Mouse (Mus musculus) midbrain, embryonic 15.5 days (tissue): ENCODE results near the gene Fam117b. TPM values are rescaled to one million over a fixed set of nuclear protein-coding genes. Genes with fewer than 3 reads are reported as not detected.

Experiments
- ATAC-seq: fragments of 200-750 bp; cut with Nextera tagmentation; replicated peaks from 2 replicates; pipeline ENCODE4 v1.8.0; 2017; ENCODE audit warnings: moderate TSS enrichment
- H3K27ac ChIP-seq: fragments of 300-500 bp; sonication (generic); 2 replicates; pipeline ENCODE4 v1.5.1; 2015; ENCODE audit warnings: mild to moderate bottlenecking, inconsistent platforms
- H3K27me3 ChIP-seq: fragments of 300-500 bp; sonication (generic); replicated peaks from 2 replicates; pipeline ENCODE4 v1.6.1; 2015; ENCODE audit warnings: inconsistent platforms
- H3K36me3 ChIP-seq: fragments of 300-500 bp; sonication (generic); replicated peaks from 2 replicates; pipeline ENCODE4 v1.6.1; 2015; ENCODE audit warnings: inconsistent platforms
- H3K4me1 ChIP-seq: fragments of 300-500 bp; sonication (generic); 2 replicates; pipeline ENCODE4 v1.6.1; 2015; ENCODE audit warnings: inconsistent platforms
- H3K4me2 ChIP-seq: fragments of 300-500 bp; sonication (generic); 2 replicates; pipeline ENCODE4 v1.6.1; 2015; ENCODE audit warnings: inconsistent platforms, mild to moderate bottlenecking, moderate library complexity
- H3K4me3 ChIP-seq: fragments of 300-500 bp; sonication (generic); 2 replicates; pipeline ENCODE4 v1.5.1; 2015; ENCODE audit warnings: mild to moderate bottlenecking, inconsistent platforms
- H3K9ac ChIP-seq: fragments of 300-500 bp; sonication (generic); 2 replicates; pipeline ENCODE4 v1.6.1; 2015; ENCODE audit warnings: mild to moderate bottlenecking, inconsistent platforms
- H3K9me3 ChIP-seq: fragments of 300-500 bp; sonication (generic); 2 replicates; pipeline ENCODE4 v1.6.1; 2016; ENCODE audit warnings: inconsistent platforms
- WGBS: fragments of 180-500 bp; shearing (Covaris S2); methylation state at CpG from one replicate; pipeline ENCODE4 v1.1.7; 2015; ENCODE audit warnings: mixed read lengths; 5-methylcytosine and 5-hydroxymethylcytosine counted together
- polyA plus RNA-seq: library from polyadenylated mRNA; unstranded; fragments of >200 nt; fragmentation: Nextera tagmentation; extraction: Ambion mirVana; gene quantifications from 2 replicates; pipeline ENCODE4 v1.2.1, GENCODE M21; 2015

Fam117b gene
- polyA plus RNA-seq, 1 experiment from 2014 or later, result 48.2 TPM

DNA sequence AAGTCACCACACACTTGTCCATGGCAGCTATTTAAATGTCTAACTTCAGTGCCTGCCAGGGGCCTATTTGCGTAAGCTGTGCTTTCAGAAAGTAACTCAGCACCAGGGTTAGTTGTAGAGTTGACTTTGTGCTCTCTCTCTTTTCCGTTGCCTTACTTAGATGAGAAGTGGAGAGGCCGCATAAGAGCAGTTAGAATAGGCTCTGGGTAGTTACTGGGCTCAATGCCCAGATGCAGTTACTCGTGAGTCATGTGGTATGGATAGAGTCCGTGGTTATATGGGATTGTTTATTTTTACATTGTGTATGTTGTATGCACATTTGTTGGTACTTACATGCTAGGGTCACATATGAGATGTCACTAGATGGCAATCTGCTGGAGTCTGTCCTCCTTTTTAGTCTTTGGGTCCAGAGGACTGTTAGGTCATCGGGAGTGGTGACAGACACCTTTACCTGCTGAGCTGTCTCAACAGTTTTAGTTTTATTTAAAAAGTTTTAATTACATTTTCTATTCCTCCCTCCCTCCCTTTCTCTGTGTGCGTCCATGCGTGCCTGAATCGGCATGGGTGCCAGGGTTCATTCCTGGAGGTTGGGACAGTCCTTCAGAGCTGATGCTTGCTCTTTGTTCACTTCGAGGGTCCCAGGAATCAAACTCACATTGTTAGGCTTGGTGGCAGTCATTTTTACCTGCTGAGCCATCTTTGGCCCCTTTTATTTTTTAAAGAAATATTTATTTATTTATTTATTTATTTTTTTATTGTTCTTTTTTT lies 3.2 kb downstream of the Fam117b start:
- no peak overlapping the region for H3K27ac ChIP-seq

DNA sequence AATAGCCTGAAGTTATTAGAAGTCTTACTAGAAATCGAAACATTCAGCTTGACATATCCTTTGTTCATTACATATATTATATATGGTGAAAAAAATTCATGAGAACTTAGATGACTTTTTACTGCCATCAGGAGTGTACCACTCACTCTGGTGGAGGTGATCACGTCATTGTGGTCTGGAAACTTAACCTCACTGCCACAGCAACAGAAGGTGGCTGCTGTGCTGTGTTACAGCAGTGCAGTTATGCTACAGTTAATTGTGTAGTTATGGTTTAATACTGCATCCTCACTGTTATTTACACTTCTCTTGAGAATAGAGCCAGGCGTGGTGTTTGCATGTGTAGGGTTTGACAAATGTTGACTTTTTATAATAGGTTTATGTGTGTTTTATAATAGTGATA lies 4.6 kb downstream of the Fam117b start:
- Histone ChIP-seq H3K9ac (no peak overlapping the region), H3K27me3 (no peaks in the 10 kb centered on the region), H3K27ac (no peak overlapping the region), H3K9me3 (no peaks in the 10 kb centered on the region), H3K4me2 (no peak overlapping the region), H3K4me3 (no peak overlapping the region), H3K4me1 (peaks cover 33% of the 10 kb centered on the region), H3K36me3 (no peaks in the 10 kb centered on the region)
- ATAC-seq, result no peak
- 83% methylated on average over 3 of the region's 3 CpGs for WGBS

More for the DNA sequence above, 3.2 kb downstream of the Fam117b start:
- Histone ChIP-seq H3K9ac (no peak overlapping the region), H3K4me2 (peak overlapping the region; percentile 65), H3K4me3 (0 out of 2 replicates have a peak overlapping the region, but pooled peaks have one; percentile 1), H3K27me3 (no peaks in the 10 kb centered on the region), H3K9me3 (no peaks in the 10 kb centered on the region), H3K4me1 (peaks cover 33% of the 10 kb centered on the region), H3K36me3 (no peaks in the 10 kb centered on the region)
- no peak for ATAC-seq
- WGBS, result 66% methylated on average over 10 of the region's 10 CpGs

DNA sequence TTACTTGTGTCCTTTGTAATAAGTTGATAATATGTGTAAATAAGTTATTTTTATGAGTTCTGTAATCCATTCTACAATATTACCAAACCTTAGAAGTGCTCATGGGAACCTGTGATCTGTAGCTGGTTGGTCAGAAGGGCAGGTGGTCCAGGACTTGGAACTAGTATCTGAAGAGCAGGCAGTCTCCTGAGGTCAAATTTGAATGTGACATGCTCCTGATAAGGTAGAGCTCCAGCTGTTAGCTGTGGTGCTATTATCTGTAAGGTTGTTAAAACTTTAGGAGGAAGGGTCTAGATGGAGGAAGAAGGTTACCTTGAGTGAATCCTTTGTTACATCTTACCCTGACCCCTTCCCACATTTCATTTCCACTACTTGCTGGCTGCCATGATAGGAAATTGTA lies 5.3 kb downstream of the Fam117b start:
- ATAC-seq, result no peak
- H3K27ac ChIP-seq, result no peak overlapping the region

GRCm38 (mm10) chr1:59923201-59923600 lies 10.4 kb downstream of the Fam117b start:
- Histone ChIP-seq H3K27ac (no peak overlapping the region), H3K36me3 (no peaks in the 10 kb centered on the region), H3K4me1 (peaks cover 10% of the 10 kb centered on the region), H3K4me2 (no peak overlapping the region), H3K9ac (no peak overlapping the region), H3K4me3 (no peak overlapping the region), H3K27me3 (no peaks in the 10 kb centered on the region), H3K9me3 (no peaks in the 10 kb centered on the region)
- 86% methylated on average over 1 of the region's 1 CpGs for whole genome bisulfite sequencing
- no peak for ATAC-seq

More for the DNA sequence above, 5.3 kb downstream of the Fam117b start:
- Histone ChIP-seq H3K27me3 (no peaks in the 10 kb centered on the region), H3K4me1 (peaks cover 33% of the 10 kb centered on the region), H3K36me3 (no peaks in the 10 kb centered on the region), H3K4me2 (no peak overlapping the region), H3K4me3 (no peak overlapping the region), H3K9me3 (no peaks in the 10 kb centered on the region), H3K9ac (no peak overlapping the region)

DNA sequence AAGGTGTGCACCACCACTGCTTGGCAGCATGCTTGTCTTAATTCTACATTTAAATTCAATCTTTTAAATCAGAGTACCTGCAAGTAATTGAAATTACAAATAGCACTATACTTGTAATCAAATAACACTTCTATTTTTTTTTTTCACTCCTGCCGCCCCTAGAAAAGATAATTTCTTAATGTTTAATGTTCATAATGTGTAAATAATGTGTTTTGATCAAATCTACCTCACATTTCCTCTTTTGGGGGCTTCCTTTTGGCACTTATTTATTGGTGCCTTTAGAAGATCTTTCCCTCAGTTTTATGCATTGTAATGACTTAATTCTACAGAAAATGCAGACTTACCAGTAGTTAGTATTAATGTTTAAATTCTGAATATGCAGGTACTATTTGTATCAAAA lies 10.9 kb downstream of the Fam117b start:
- Histone ChIP-seq H3K27me3 (no peaks in the 10 kb centered on the region), H3K9me3 (no peaks in the 10 kb centered on the region), H3K4me3 (no peak overlapping the region), H3K36me3 (no peaks in the 10 kb centered on the region), H3K9ac (no peak overlapping the region), H3K27ac (no peak overlapping the region), H3K4me1 (peaks cover 10% of the 10 kb centered on the region), H3K4me2 (no peak overlapping the region)
- 91% methylated on average over 1 of the region's 1 CpGs for WGBS
- no peak for ATAC-seq

GRCm38 (mm10) chr1:59924411-59924810 lies 11.6 kb downstream of the Fam117b start:
- ATAC-seq, result no peak
- no peak overlapping the region for H3K4me2 ChIP-seq
- 91% methylated on average over 2 of the region's 2 CpGs for WGBS

GRCm38 (mm10) chr1:59926021-59926672 lies 13.3 kb downstream of the Fam117b start:
- peaks cover 10% of the 10 kb centered on the region for H3K4me1 ChIP-seq
- no peaks in the 10 kb centered on the region for H3K9me3 ChIP-seq
- 94% methylated on average over 3 of the region's 3 CpGs for WGBS
- no peak overlapping the region for H3K4me2 ChIP-seq
- H3K4me3 ChIP-seq, result no peak overlapping the region
- no peaks in the 10 kb centered on the region for H3K27me3 ChIP-seq
- peak; percentile 23; the same call in 1 of the 2 replicates for ATAC-seq
- H3K27ac ChIP-seq, result no peak overlapping the region
- H3K36me3 ChIP-seq, result no peaks in the 10 kb centered on the region
- H3K9ac ChIP-seq, result no peak overlapping the region

More at GRCm38 (mm10) chr1:59924411-59924810, 11.6 kb downstream of the Fam117b start:
- no peak overlapping the region for H3K27ac ChIP-seq
- no peaks in the 10 kb centered on the region for H3K9me3 ChIP-seq
- peaks cover 10% of the 10 kb centered on the region for H3K4me1 ChIP-seq
- no peak overlapping the region for H3K4me3 ChIP-seq
- H3K27me3 ChIP-seq, result no peaks in the 10 kb centered on the region
- no peak overlapping the region for H3K9ac ChIP-seq
- H3K36me3 ChIP-seq, result no peaks in the 10 kb centered on the region

DNA sequence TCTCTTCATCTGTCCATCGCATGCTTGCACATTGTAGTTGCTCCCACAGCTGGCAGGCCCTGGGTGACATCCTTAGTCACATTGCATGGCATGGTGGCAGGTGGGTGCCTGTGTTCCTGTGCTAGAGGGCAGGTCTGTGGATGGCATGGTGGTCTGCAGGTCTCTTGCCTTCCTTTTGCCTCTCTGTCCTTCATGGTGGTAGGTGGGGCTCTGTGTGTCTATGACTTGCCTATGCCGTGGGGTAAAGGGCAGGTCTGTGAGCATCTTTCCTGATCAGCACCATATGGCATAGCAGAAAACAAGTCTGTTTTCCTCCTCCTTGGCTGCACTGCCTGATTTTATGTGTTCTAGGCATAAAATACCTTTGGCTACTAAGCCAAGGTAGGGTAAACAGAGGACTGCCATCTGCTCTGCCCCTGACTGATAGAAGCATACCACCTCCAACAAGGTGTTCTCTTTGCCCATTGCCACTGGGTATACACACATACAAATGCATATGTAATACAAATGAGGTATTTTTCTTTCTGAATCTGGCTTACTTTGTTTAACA lies 14.4 kb downstream of the Fam117b start:
- no peak overlapping the region for H3K4me3 ChIP-seq
- H3K36me3 ChIP-seq, result no peaks in the 10 kb centered on the region
- H3K9me3 ChIP-seq, result no peaks in the 10 kb centered on the region
- H3K27ac ChIP-seq, result no peak overlapping the region
- 98% methylated on average over 2 of the region's 2 CpGs for WGBS
- H3K4me1 ChIP-seq, result peaks cover 10% of the 10 kb centered on the region
- ATAC-seq, result no peak
- H3K4me2 ChIP-seq, result no peak overlapping the region
- H3K27me3 ChIP-seq, result no peaks in the 10 kb centered on the region
- no peak overlapping the region for H3K9ac ChIP-seq

DNA sequence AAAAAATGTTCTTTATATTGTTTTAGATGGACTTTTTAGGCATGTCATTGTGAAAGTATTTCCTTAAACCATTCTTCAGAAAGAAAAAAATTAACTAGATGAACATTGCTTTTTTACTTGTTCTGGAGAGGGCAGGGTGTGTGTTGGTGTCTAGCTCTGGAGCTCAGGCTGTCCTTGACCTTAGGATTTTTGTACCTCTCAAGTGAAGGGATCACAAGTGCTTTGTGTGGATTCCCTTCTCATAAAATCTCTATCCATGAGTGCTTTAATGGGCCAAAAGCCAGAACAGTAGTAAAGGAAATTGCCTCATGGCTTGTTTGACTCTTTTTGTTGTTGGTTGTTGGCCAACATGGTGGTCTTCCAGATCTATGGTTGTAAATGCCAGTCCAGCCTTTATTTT lies 18.1 kb downstream of the Fam117b start:
- Histone ChIP-seq H3K4me1 (peaks cover 10% of the 10 kb centered on the region), H3K4me2 (no peak overlapping the region), H3K27ac (no peak overlapping the region), H3K4me3 (no peak overlapping the region), H3K36me3 (no peaks in the 10 kb centered on the region), H3K27me3 (no peaks in the 10 kb centered on the region), H3K9ac (no peak overlapping the region), H3K9me3 (no peaks in the 10 kb centered on the region)
- ATAC-seq, result no peak

DNA sequence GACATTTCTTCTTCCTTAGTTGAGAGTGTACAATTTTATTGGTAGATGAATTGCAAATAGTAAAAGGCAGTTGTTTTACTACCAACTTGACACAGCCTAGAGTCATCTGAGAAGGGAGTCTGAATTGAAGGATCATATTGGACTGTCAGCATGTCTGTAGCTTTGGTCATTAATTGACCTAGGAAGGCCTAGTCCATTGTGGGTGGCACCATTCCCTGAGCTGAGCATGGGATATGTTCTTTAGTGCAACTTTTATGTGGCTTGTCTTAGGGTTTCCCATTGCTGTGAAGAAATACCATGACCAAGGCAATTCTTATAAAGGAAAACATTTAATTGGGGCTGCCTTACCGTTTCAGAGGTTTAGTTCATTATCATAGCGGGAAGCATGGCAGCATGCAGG lies 20.2 kb downstream of the Fam117b start:
- H3K4me3 ChIP-seq, result no peak overlapping the region
- WGBS, result 77% methylated on average over 2 of the region's 2 CpGs

DNA sequence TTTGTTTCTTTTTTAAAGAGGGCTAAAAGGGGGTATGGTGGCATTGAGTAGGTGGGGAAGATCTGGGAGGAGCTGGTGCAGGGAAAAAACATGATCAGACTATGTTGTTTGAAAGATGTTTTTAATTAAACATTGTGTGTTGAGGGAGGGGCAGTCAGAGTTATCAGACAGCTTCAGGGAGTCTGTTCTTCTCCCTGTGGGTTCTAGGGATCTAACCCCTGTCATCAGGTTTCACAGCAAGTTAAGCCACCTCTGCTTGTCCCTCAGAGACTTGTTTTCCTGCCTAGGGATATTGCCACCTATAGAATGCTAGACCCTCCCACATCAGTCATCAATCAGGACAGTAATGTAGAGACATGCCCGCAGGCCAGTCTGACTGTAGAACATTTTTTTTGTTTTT lies 28.3 kb downstream of the Fam117b start:
- no peak overlapping the region for H3K9ac ChIP-seq
- no peak overlapping the region for H3K4me3 ChIP-seq
- no peak overlapping the region for H3K4me2 ChIP-seq
- WGBS, result 93% methylated on average over 1 of the region's 1 CpGs
- no peaks in the 10 kb centered on the region for H3K27me3 ChIP-seq
- no peak overlapping the region for H3K27ac ChIP-seq
- no peaks in the 10 kb centered on the region for H3K9me3 ChIP-seq
- H3K4me1 ChIP-seq, result peaks cover 3% of the 10 kb centered on the region; the same call in 1 of the 2 replicates
- no peaks in the 10 kb centered on the region for H3K36me3 ChIP-seq
- ATAC-seq, result no peak

More for the DNA sequence above, 20.2 kb downstream of the Fam117b start:
- no peak overlapping the region for H3K4me2 ChIP-seq
- ATAC-seq, result no peak
- H3K27me3 ChIP-seq, result no peaks in the 10 kb centered on the region
- H3K9ac ChIP-seq, result no peak overlapping the region
- no peaks in the 10 kb centered on the region for H3K4me1 ChIP-seq
- no peaks in the 10 kb centered on the region for H3K36me3 ChIP-seq
- no peak overlapping the region for H3K27ac ChIP-seq
- no peaks in the 10 kb centered on the region for H3K9me3 ChIP-seq

DNA sequence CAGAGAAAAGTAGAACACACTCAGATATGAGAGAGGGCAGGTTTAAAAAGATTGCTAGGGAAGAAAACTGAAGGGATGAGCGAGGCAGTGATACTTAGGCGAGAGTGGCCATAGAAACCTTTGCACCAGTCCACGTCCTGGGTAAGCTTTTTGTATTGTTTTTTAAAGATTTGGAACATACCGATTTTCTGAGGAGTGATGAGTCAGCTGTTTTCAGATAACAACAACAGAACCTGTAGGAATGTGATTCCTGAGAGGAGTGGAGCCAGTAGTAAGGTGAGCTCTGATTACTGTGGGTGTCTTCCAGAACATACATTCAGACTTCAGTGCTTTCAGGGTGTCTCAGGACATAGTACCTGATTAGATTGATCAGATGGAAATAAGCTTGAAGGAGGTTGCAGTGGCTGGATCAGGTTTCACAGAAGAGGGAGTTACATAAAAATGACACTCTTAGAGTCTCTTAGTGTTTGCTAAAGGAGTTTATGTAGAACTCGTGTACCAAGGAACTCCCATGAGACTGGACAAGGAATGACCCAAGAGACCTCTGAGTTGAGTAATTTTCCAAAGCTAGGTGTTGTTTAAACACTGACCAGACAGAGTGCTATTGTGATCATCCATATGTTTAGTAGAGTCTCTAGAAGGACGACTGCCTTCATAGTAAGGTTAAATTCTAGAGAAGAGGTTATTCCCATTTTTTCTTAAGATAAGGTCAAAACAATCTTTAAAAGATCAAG lies 29.4 kb downstream of the Fam117b start:
- Histone ChIP-seq H3K4me2 (no peak overlapping the region), H3K4me3 (no peak overlapping the region), H3K9ac (no peak overlapping the region), H3K36me3 (no peaks in the 10 kb centered on the region), H3K9me3 (no peaks in the 10 kb centered on the region), H3K4me1 (peaks cover 3% of the 10 kb centered on the region; the same call in 1 of the 2 replicates), H3K27ac (no peak overlapping the region), H3K27me3 (no peaks in the 10 kb centered on the region)
- no peak for ATAC-seq
- 85% methylated on average over 6 of the region's 6 CpGs for WGBS
